Mouse (Mus musculus) C2C12 (cell line): ENCODE data around the gene Unc45a. TPM values are rescaled to one million over a fixed set of nuclear protein-coding genes. Genes with fewer than 3 reads are reported as not detected.
"Not testable (repeated sequence)": the region's sequence is repeated elsewhere in the genome, so short reads cannot be mapped to it uniquely, and the experiment has no call there.

Source experiments
- H3K27me3 ChIP-seq: one replicate; pipeline ENCODE4 v1.6.1; 2011; ENCODE audit not compliant: control insufficient read depth, insufficient read depth, insufficient read length
- H3K36me3 ChIP-seq: one replicate; pipeline ENCODE4 v1.6.1; 2011; ENCODE audit not compliant: control insufficient read depth, insufficient read depth
- H3K4me3 ChIP-seq: one replicate; pipeline ENCODE4 v1.5.1; 2011; ENCODE audit warnings: mild to moderate bottlenecking, control low read depth; ENCODE audit not compliant: poor library complexity, insufficient read depth, severe bottlenecking
- H3K79me2 ChIP-seq: one replicate; pipeline ENCODE4 v1.6.1; 2011; ENCODE audit not compliant: control insufficient read depth, insufficient read depth
- H3K79me3 ChIP-seq: one replicate; pipeline ENCODE4 v1.6.1; 2011; ENCODE audit warnings: low read depth, control low read depth
- H3ac ChIP-seq: one replicate; pipeline ENCODE3; 2011; ENCODE audit warnings: low read depth; ENCODE audit not compliant: control insufficient read depth, insufficient read length
- CEBPB ChIP-seq: IDR thresholded peaks from one replicate; pipeline ENCODE4 v1.6.1; 2011; ENCODE audit warnings: low read depth, mild to moderate bottlenecking, control low read depth, moderate library complexity
- CTCF ChIP-seq: IDR thresholded peaks from one replicate; pipeline ENCODE4 v1.5.1; 2011; ENCODE audit not compliant: control insufficient read depth, insufficient read depth, insufficient read length
- FOSL1 ChIP-seq: IDR thresholded peaks from one replicate; pipeline ENCODE4 v1.8.0; 2011; ENCODE audit warnings: mild to moderate bottlenecking, low read length; ENCODE audit not compliant: poor library complexity, insufficient read depth, severe bottlenecking
- MAX ChIP-seq: IDR thresholded peaks from one replicate; pipeline ENCODE4 v1.6.1; 2011; ENCODE audit warnings: mild to moderate bottlenecking, control low read depth
- MYOD1 ChIP-seq: IDR thresholded peaks from one replicate; pipeline ENCODE4 v1.6.1; 2011; ENCODE audit warnings: low read depth; ENCODE audit not compliant: control insufficient read depth, insufficient read length
- MYOG ChIP-seq: IDR thresholded peaks from one replicate; pipeline ENCODE4 v1.6.1; 2011; ENCODE audit not compliant: control insufficient read depth, insufficient read length; ENCODE audit errors: extremely low read depth
- USF1 ChIP-seq: IDR thresholded peaks from one replicate; pipeline ENCODE4 v1.6.1; 2011; ENCODE audit warnings: low read depth, mild to moderate bottlenecking, control low read depth, moderate library complexity
- polyA plus RNA-seq: library from polyadenylated mRNA; unstranded; fragments of >200 nt; fragmentation: generic; extraction: Trizol; gene quantifications from one replicate; pipeline ENCODE4 v1.2.1, GENCODE M21; 2012; ENCODE audit warnings: missing spikeins

Gene Unc45a
- polyA plus RNA-seq, 1 experiment = 46.9 TPM

DNA sequence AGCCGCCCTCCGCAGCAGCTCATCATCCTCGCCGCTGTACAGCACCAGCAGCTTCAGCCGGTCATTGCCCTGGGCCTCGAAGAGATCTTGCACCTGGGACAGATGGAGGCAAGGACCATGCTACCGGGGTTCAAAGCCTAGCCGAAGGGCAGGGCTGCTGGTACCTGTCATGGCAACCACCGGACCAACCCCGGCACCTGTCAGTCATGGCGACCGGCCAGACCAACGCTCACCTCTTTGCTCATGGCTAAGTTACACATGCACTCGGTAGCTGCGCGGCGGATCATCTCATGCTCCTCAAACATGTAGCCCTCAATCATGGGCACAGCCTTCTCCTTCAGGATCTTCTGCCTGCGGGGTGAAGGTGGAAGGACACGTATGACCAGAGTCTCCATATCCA lies 14.7 kb downstream of the Unc45a start:
- peaks cover 11% of the 10 kb centered on the region for H3K79me2 ChIP-seq
- H3K27me3 ChIP-seq = no peaks in the 10 kb centered on the region
- H3K4me3 ChIP-seq = no peak overlapping the region
- peaks cover 15% of the 10 kb centered on the region for H3K36me3 ChIP-seq
- peaks cover 9% of the 10 kb centered on the region for H3K79me3 ChIP-seq
- no peak overlapping the region for H3ac ChIP-seq
- TF ChIP-seq CEBPB = no peak
- TF ChIP-seq MAX = no peak
- TF ChIP-seq USF1 = no peak
- no peak for TF ChIP-seq CTCF
- no peak for TF ChIP-seq MYOD1
- TF ChIP-seq MYOG = no peak
- no peak for TF ChIP-seq FOSL1

DNA sequence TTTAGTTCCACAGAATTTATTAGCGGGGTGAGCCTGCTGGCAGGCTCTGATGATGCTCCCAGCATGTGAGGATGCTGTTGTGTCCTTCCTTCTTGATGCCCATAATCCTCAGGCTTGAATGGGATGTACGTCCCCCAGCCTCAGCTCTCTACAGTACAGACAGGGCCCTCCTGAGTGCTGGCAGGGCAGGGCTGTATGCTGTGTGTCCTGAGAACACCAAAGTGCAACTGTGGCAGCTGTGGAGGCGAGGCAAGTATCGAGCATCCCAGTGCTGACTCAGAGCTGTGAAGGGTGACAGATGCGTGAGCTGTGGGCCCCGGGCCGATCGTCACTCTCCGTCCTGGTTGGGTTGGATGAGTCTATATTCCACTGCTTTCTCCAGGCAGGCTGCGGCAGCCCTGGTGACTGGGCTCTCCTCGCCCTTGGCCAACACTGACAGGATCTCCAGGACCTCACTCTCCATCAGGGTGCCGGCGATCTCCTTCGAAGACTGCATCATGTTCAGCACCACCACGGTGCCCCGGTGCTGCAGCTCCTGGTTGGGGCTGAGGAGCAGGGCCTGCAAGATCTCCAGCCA lies 15.4 kb downstream of the Unc45a start:
- Histone ChIP-seq H3K27me3 (no peaks in the 10 kb centered on the region), H3K79me3 (peaks cover 9% of the 10 kb centered on the region), H3K4me3 (no peak overlapping the region), H3ac (no peak overlapping the region), H3K79me2 (peaks cover 11% of the 10 kb centered on the region), H3K36me3 (peaks cover 15% of the 10 kb centered on the region)
- no peak for TF ChIP-seq CTCF
- no peak for TF ChIP-seq CEBPB
- TF ChIP-seq MYOD1 = peak; percentile 7
- no peak for TF ChIP-seq USF1
- TF ChIP-seq FOSL1 = no peak

DNA sequence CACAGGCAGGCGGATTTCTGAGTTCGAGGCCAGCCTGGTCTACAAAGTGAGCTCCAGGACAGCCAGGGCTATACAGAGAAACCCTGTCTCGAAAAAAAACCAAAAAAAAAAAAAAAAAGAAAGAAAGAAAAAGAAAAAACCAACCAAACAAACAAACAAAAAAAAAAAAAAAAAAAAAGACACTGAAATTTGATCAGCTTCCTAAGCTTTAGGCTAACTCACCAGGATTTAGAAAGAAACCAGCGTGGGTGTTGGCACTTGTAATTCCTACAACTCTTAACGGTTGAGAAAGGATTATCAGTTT lies 16.0 kb downstream of the Unc45a start:
- Histone ChIP-seq H3K79me2 (peaks cover 11% of the 10 kb centered on the region), H3K36me3 (peaks cover 15% of the 10 kb centered on the region)
- not testable (repeated sequence) for H3K4me3 ChIP-seq, H3ac ChIP-seq, H3K27me3 ChIP-seq, H3K79me3 ChIP-seq

DNA sequence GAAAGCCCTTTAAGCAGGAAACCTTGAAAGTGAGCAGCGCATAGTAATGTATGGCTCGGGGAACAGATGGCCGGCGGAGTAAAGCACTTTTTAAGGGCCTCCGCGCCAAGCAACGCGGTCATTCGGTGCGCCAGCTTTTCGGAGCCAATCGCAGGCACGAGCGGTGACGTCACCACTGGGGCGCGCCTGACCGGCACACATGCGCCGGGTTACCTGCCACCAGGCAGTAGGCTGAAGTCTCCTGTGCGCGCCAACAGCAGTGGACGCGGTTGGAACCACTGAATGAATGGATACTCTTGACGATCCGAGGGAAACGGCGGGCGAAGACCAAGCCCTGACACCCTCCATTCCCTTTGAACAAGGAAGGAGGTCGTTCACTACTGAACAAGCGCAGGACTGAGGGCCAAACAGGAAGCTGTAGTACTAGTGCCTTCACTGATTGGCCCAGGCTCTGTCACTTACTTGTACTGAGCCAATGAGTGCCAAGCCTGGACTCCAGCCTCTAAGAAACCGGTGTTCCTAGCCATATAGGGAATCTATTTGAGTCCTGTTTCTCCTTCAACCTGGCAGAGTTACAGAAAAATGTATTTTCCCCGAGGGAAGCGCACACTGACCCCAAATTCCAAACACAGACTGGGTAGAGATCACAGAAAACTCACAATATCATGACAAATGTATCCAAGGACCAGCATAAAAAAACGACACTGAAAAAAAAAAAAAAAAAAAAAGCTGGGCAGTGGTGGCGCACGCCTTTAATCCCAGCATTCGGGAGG lies 16.6 kb downstream of the Unc45a start, which contains the start of gene Rccd1:
Gene Rccd1, minus strand, starts transcription at position 412 of the 773 bp plus-strand sequence.
- no peaks in the 10 kb centered on the region for H3K27me3 ChIP-seq
- H3ac ChIP-seq = peak within 1 kb of the TSS; percentile 83
- TF ChIP-seq FOSL1 = no peak
- TF ChIP-seq MAX = peak; percentile 45
- peak within 1 kb of the TSS; percentile 45 for H3K4me3 ChIP-seq
- peaks cover 9% of the 10 kb centered on the region for H3K79me3 ChIP-seq
- H3K36me3 ChIP-seq = peaks cover 19% of the 10 kb centered on the region
- H3K79me2 ChIP-seq = peaks cover 11% of the 10 kb centered on the region

DNA sequence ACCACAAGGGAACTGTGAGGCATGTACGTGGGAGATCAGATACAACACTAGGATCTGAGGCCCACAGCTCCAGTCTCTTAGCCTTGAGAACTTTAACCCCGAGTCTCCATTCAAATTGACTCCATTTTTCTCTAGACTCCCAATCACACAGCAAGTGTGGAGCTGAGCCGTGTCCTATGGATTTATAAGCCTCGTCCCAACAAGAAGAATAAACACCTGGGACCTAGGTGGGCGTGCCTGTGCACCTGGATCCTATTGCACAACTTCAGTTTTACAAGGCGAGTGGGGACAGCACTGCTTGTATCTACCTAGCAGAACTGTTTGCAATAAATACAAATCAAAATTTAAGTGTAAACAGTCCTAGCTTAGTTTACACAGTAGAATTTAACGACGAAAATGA lies 17.5 kb downstream of the Unc45a start:
- peaks cover 9% of the 10 kb centered on the region for H3K79me3 ChIP-seq
- no peaks in the 10 kb centered on the region for H3K27me3 ChIP-seq
- peaks cover 19% of the 10 kb centered on the region for H3K36me3 ChIP-seq
- H3K4me3 ChIP-seq = peak overlapping the region; percentile 45
- peak overlapping the region; percentile 34 for H3ac ChIP-seq
- TF ChIP-seq CTCF (no peak), CEBPB (no peak), USF1 (no peak), MAX (no peak), FOSL1 (no peak), MYOD1 (no peak), MYOG (no peak)
- H3K79me2 ChIP-seq = peaks cover 11% of the 10 kb centered on the region

DNA sequence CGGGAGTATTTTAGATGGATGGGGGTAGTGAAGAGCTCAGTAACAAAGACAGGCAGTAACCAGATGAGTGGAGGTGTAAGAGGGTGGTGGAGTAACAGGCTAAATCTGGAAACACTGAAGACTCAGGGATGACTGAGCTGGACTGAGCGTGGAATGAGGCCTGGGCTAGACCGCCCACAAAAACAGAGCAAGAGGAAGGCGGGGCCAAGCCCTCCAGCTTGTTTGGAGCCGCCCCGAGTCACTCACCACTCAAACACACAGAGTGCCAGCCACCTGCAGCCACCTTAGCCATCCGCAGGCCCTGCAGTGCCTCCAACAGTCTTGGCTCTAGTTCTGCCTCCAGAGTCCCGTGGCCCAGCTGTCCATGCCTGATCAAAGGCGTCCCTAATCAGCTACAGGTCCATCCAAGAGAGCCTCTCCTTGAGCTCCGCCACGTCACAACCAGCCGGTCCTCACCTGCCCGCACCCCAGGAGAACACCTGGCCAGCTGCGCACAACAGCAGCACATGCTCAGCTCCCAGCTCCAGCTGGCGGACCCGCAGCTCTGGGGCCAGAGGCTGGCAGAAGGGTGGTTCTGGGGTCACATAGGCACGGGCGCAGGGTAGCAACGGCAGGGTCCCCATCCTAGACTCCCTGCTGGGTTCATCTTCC lies 20.8 kb downstream of the Unc45a start:
- H3K79me3 ChIP-seq = peaks cover 9% of the 10 kb centered on the region
- H3K4me3 ChIP-seq = no peak overlapping the region
- H3K79me2 ChIP-seq = peaks cover 11% of the 10 kb centered on the region
- H3K27me3 ChIP-seq = no peaks in the 10 kb centered on the region
- H3K36me3 ChIP-seq = peaks cover 26% of the 10 kb centered on the region
- TF ChIP-seq MAX (no peak), FOSL1 (no peak), MYOD1 (no peak), MYOG (no peak), CEBPB (no peak), USF1 (no peak), CTCF (no peak)
- H3ac ChIP-seq = no peak overlapping the region
